Mouse (Mus musculus) small intestine, adult 2 months (tissue): Measurements from ENCODE around the gene Gpr150.

Source experiments
- CTCF ChIP-seq: fragments of 200-500 bp; IDR thresholded peaks from 2 replicates; pipeline ENCODE4 v1.5.1; 2012; ENCODE audit warnings: low read depth, mild to moderate bottlenecking, control low read depth, inconsistent platforms, low read length, moderate library complexity, mixed read lengths; ENCODE audit not compliant: insufficient replicate concordance, insufficient read length; ENCODE audit errors: extremely low read depth
- POLR2A ChIP-seq: fragments of 200-500 bp; IDR thresholded peaks from 2 replicates; pipeline ENCODE4 v1.6.1; 2012; ENCODE audit warnings: low read depth, mild to moderate bottlenecking, control low read depth, inconsistent platforms, low read length, moderate library complexity

DNA sequence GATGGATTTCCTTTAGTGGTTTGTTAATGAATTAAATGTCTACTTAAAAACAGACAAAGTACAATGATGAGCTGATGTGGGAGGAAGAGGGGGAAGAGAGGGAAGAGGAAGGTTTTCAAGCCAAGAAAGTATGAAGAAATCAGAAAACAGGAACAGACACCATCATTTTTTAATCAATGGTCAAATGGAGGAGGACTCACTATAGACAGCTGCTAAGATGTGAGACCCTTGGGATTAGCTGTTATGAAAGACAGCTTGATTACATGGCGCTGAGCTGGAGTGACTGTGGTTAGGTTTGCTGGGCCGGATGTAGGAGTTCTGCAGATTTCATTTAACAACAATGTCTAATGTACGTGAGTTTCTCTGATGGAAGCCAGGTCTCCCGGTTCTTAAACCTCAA is 6.8 kb upstream of the Gpr150 start:
- TF ChIP-seq POLR2A (no peak), CTCF (no peak)
